Mouse (Mus musculus) CH12.LX (cell line): ENCODE data around the gene Gm36245. TPM values are rescaled to one million over a fixed set of nuclear protein-coding genes. Genes with fewer than 3 reads are reported as not detected.
A peak's percentile ranks its signal among the peaks of the same experiment; 100 is the strongest.

Source experiments
- DNase-seq: peaks from one replicate; pipeline ENCODE4 v3.0.0-alpha.2; 2013; ENCODE audit errors: extremely low read depth
- H3K27ac ChIP-seq: 2 replicates; pipeline ENCODE4 v1.5.1; 2012; ENCODE audit warnings: low read depth, mild to moderate bottlenecking, control low read depth, moderate library complexity; ENCODE audit not compliant: insufficient read depth
- H3K27me3 ChIP-seq: replicated peaks from 2 replicates; pipeline ENCODE3; 2012; ENCODE audit warnings: inconsistent platforms
- H3K36me3 ChIP-seq, 2 experiments: replicated peaks in 1 of 2; 2 replicates each; pipeline versions ENCODE3 to v1.6.1; 2012; ENCODE audit warnings: inconsistent platforms in 1 of 2, low read length in 1 of 2, mild to moderate bottlenecking in 1 of 2, mixed read lengths in 1 of 2, moderate library complexity in 1 of 2; ENCODE audit not compliant: control insufficient read depth in 1 of 2, insufficient read depth in 1 of 2
- H3K4me1 ChIP-seq, 2 experiments: 2 replicates each; pipeline ENCODE4 v1.6.1; 2012; ENCODE audit warnings: inconsistent platforms in 1 of 2, moderate library complexity in 1 of 2; ENCODE audit not compliant: insufficient read depth in 2 of 2, control insufficient read depth in 1 of 2
- H3K4me2 ChIP-seq: 2 replicates; pipeline ENCODE4 v1.6.1; 2012; ENCODE audit warnings: low read depth, mild to moderate bottlenecking, control low read depth; ENCODE audit not compliant: poor library complexity, insufficient read depth, severe bottlenecking
- H3K4me3 ChIP-seq, 3 experiments: fragments of 150-350 bp in 1 of 3; sonication (generic) in 1 of 3; replicated peaks in 1 of 3; 2 replicates each; pipeline versions ENCODE3 to v1.5.1; 2011 to 2012; ENCODE audit warnings: low read depth in 2 of 3, low read length in 2 of 3, mild to moderate bottlenecking in 2 of 3, moderate library complexity in 2 of 3, control low read depth in 1 of 3, improper control_type of control experiment in 1 of 3, inconsistent platforms in 1 of 3, mixed read lengths in 1 of 3; ENCODE audit not compliant: poor library complexity in 1 of 3
- H3K79me2 ChIP-seq: replicated peaks from 2 replicates; pipeline ENCODE4 v1.6.1; 2012; ENCODE audit warnings: mild to moderate bottlenecking, moderate library complexity; ENCODE audit not compliant: control insufficient read depth, poor library complexity, insufficient read depth, severe bottlenecking; ENCODE audit errors: extremely low read depth
- H3K9ac ChIP-seq: 2 replicates; pipeline ENCODE4 v1.6.1; 2012; ENCODE audit warnings: low read depth, mild to moderate bottlenecking, control low read depth, moderate library complexity; ENCODE audit not compliant: insufficient read depth
- H3K9me3 ChIP-seq: replicated peaks from 2 replicates; pipeline ENCODE3; 2012; ENCODE audit warnings: low read length, inconsistent platforms, mixed read lengths
- CHD2 ChIP-seq: IDR thresholded peaks from 2 replicates; pipeline ENCODE4 v1.6.1; 2011; ENCODE audit warnings: low read length, improper control_type of control experiment
- CTCF ChIP-seq, 2 experiments: IDR thresholded peaks in 1 of 2; conservative IDR thresholded peaks in 1 of 2; 2 replicates each; pipeline ENCODE4 v1.5.1; 2011 to 2012; ENCODE audit warnings: low read depth in 2 of 2, low read length in 2 of 2, improper control_type of control experiment in 1 of 2, inconsistent platforms in 1 of 2, mild to moderate bottlenecking in 1 of 2, moderate library complexity in 1 of 2
- MAZ ChIP-seq: IDR thresholded peaks from 2 replicates; pipeline ENCODE4 v1.6.1; 2012; ENCODE audit warnings: low read depth, mild to moderate bottlenecking, inconsistent platforms, low read length, improper control_type of control experiment, moderate library complexity
- MEF2A ChIP-seq: IDR thresholded peaks from 2 replicates; pipeline ENCODE4 v1.6.1; 2014; ENCODE audit warnings: low read depth, mild to moderate bottlenecking, inconsistent platforms, low read length, improper control_type of control experiment, borderline replicate concordance
- RAD21 ChIP-seq: IDR thresholded peaks from 2 replicates; pipeline ENCODE4 v1.6.1; 2011; ENCODE audit warnings: low read depth, mild to moderate bottlenecking, low read length, improper control_type of control experiment, moderate library complexity
- SMC3 ChIP-seq: IDR thresholded peaks from 2 replicates; pipeline ENCODE4 v1.6.1; 2011; ENCODE audit warnings: low read depth, low read length, improper control_type of control experiment
- TCF12 ChIP-seq: IDR thresholded peaks from 2 replicates; pipeline ENCODE4 v1.6.1; 2014; ENCODE audit warnings: low read depth, mild to moderate bottlenecking, inconsistent platforms, low read length, improper control_type of control experiment
- dilution Hi-C: fragments of 300-500 bp; cut with MboI; formaldehyde crosslinking; loops from 2 replicates; pipeline ENCODE4 v1.14.3; 2020; ENCODE audit warnings: low sequenced_read_pairs; ENCODE audit not compliant: extremely low pct_unique_long_range_greater_than_20kb, extremely low pct_ligation_motif_present
- in situ Hi-C: fragments of 300-500 bp; cut with MboI; formaldehyde crosslinking; loops from 3 replicates; pipeline ENCODE4 v1.14.3; 2019; ENCODE audit warnings: low sequenced_read_pairs, low pct_ligation_motif_present, low pct_unique_long_range_greater_than_20kb, mixed read lengths
- polyA plus RNA-seq: library from polyadenylated mRNA; unstranded; fragments of >175 nt; gene quantifications from 2 replicates; pipeline ENCODE4 v1.2.1, GENCODE M21; 2012; ENCODE audit warnings: low read depth; ENCODE audit not compliant: insufficient read length
- total RNA-seq, 2 experiments: library from RNA; depleted of rRNA; stranded (reverse); fragments of 300-350 nt in 1 of 2; fragments of >200 nt in 1 of 2; gene quantifications; 2 replicates each; pipeline ENCODE4 v1.2.3; 2012 to 2014

Gm36245 gene
- total RNA-seq (2012; rRNA removed) = not detected in 2 replicates
- total RNA-seq (2014; rRNA removed) = not detected in 2 replicates
- not detected in 2 replicates for polyA plus RNA-seq

DNA sequence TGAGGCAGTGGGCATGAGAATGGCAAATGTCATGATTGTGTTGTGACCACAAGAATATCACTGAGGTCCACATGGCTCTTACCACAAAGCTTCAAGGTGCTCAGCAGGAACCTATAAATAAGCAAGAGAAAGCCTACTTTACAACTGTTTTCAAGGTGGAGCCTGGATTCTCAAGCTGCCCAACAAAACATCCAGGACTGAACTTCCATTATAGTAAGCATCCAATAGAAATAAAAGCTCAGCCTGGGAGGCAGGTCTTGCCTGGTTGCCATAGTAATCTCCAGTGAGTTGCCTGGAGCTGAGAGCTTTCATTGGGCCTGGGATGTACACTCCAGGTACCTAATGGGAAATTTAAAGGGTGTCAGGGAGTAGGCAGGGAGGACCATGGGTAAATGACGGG is at the start of gene Gm36245:
Gm36245 (plus strand) TSS at position 301 of the 400 bp plus-strand sequence.
- Histone ChIP-seq H3K9me3 (no peaks in the 10 kb centered on the region), H3K79me2 (no peaks in the 10 kb centered on the region), H3K27ac (no peak within 1 kb of the TSS), H3K4me2 (no peak within 1 kb of the TSS), H3K9ac (no peak within 1 kb of the TSS), H3K4me3 (no peak within 1 kb of the TSS), H3K4me1 (peaks cover 10 to 28% of the 10 kb centered on the region in 2 experiments), H3K36me3 (no peaks in the 10 kb centered on the region), H3K27me3 (no peaks in the 10 kb centered on the region)
- dilution Hi-C loops = no loop called here
- in situ Hi-C loops = no loop called here
- no peak for TF ChIP-seq TCF12
- DNase-seq = no peak

DNA sequence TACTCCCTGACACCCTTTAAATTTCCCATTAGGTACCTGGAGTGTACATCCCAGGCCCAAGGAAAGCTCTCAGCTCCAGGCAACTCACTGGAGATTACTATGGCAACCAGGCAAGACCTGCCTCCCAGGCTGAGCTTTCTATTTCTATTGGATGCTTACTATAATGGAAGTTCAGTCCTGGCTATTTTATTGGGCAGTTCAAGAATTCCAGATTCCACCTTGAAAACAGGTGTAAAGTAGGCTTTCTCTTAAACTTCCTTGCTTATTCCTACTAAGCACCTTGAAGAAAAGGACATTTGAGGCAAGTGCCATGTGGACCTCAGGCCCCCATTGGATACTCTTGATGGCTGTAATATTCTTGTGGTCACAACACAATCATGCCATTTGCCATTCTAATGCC is 37.3 kb upstream of the Gm36245 start, which contains the start of gene 1700025B11Rik:
1700025B11Rik (minus strand) TSS at position 101 of the 400 bp plus-strand sequence.
- H3K4me2 ChIP-seq = no peak within 1 kb of the TSS
- no peak within 1 kb of the TSS for H3K4me3 ChIP-seq
- H3K9me3 ChIP-seq = no peaks in the 10 kb centered on the region
- no peaks in the 10 kb centered on the region for H3K4me1 ChIP-seq
- DNase-seq = no peak
- no peaks in the 10 kb centered on the region for H3K79me2 ChIP-seq
- dilution Hi-C loops = no loop called here
- H3K36me3 ChIP-seq = no peaks in the 10 kb centered on the region
- TF ChIP-seq MAZ = no peak
- TF ChIP-seq, all 38 proteins: peak for 0
- no peak within 1 kb of the TSS for H3K9ac ChIP-seq
- peaks cover 27% of the 10 kb centered on the region for H3K27me3 ChIP-seq
- in situ Hi-C loops = no loop called here
- H3K27ac ChIP-seq = no peak within 1 kb of the TSS

- dilution Hi-C loops (no loop called here), in situ Hi-C loops (no loop called here)
- Histone ChIP-seq H3K79me2 (no peaks in the 10 kb centered on the region), H3K9ac (no peak overlapping the region), H3K4me1 (no peaks in the 10 kb centered on the region), H3K27me3 (peaks cover 32% of the 10 kb centered on the region), H3K4me2 (no peak overlapping the region), H3K36me3 (no peaks in the 10 kb centered on the region), H3K9me3 (no peaks in the 10 kb centered on the region), H3K4me3 (no peak overlapping the region), H3K27ac (no peak overlapping the region)
- DNase-seq = no peak
- TF ChIP-seq MEF2A (no peak), CHD2 (no peak), CTCF (conservative IDR thresholded peaks at IDR 0.05 in 1 of 2, IDR thresholded peaks at IDR 0.05 in 1 of 2; ENCODE audit: low read depth in 2 of 2, low read length in 2 of 2) (peak in 1 of 2 experiments; percentile 58; a peak in 2 of 4 replicates), SMC3 (peak; percentile 46), RAD21 (peak; percentile 47), MAZ (no peak)
Measured at GRCm38 (mm10) chr15:77563219-77563618, 35.8 kb upstream of the Gm36245 start.
